Mouse (Mus musculus) midbrain, embryonic 11.5 days (tissue): ENCODE data around the gene Dync2h1. TPM values are rescaled to one million over a fixed set of nuclear protein-coding genes. Genes with fewer than 3 reads are reported as not detected.

Experiments
- ATAC-seq: fragments of 200-750 bp; cut with Nextera tagmentation; 2 replicates; pipeline ENCODE4 v1.8.0; 2017; ENCODE audit warnings: moderate TSS enrichment, moderate library complexity; ENCODE audit not compliant: low FRiP score
- DNase-seq: peaks from one replicate; pipeline ENCODE4 v3.0.0; 2015; ENCODE audit warnings: low spot score; ENCODE audit errors: missing footprints
- H3K27ac ChIP-seq: fragments of 300-500 bp; sonication (generic); 2 replicates; pipeline ENCODE4 v1.5.1; 2014; ENCODE audit warnings: low read depth, low read length
- H3K27me3 ChIP-seq: fragments of 300-500 bp; sonication (generic); 2 replicates; pipeline ENCODE4 v1.6.1; 2014; ENCODE audit warnings: mild to moderate bottlenecking, low read length, moderate library complexity, mixed read lengths; ENCODE audit not compliant: control insufficient read depth, insufficient read depth
- H3K36me3 ChIP-seq: fragments of 300-500 bp; sonication (generic); 2 replicates; pipeline ENCODE4 v1.6.1; 2014; ENCODE audit warnings: mild to moderate bottlenecking, low read length, moderate library complexity, mixed read lengths; ENCODE audit not compliant: control insufficient read depth, insufficient read depth
- H3K4me1 ChIP-seq: fragments of 300-500 bp; sonication (generic); 2 replicates; pipeline ENCODE4 v1.6.1; 2014; ENCODE audit warnings: low read length; ENCODE audit not compliant: control insufficient read depth, insufficient read depth
- H3K4me2 ChIP-seq: fragments of 300-500 bp; sonication (generic); 2 replicates; pipeline ENCODE4 v1.6.1; 2014; ENCODE audit warnings: mild to moderate bottlenecking, moderate library complexity
- H3K4me3 ChIP-seq: fragments of 300-500 bp; sonication (generic); 2 replicates; pipeline ENCODE4 v1.5.1; 2014; ENCODE audit warnings: low read depth, low read length
- H3K9ac ChIP-seq: fragments of 300-500 bp; sonication (generic); 2 replicates; pipeline ENCODE4 v1.6.1; 2014; ENCODE audit warnings: low read length
- H3K9me3 ChIP-seq: fragments of 300-500 bp; sonication (generic); 2 replicates; pipeline ENCODE4 v1.6.1; 2016; ENCODE audit warnings: low read length; ENCODE audit not compliant: control insufficient read depth
- WGBS: fragments of 180-500 bp; shearing (Covaris S2); extraction: QIAGEN DNeasy Blood & Tissue Kit; methylation state at CpG from one replicate; pipeline ENCODE4 v1.1.7; 2014; 5-methylcytosine and 5-hydroxymethylcytosine counted together
- polyA plus RNA-seq: library from polyadenylated mRNA; unstranded; fragments of >200 nt; fragmentation: Nextera tagmentation; extraction: Ambion mirVana; gene quantifications from 2 replicates; pipeline ENCODE4 v1.2.1, GENCODE M21; 2014

Dync2h1 gene
- polyA plus RNA-seq, 1 experiment from 2014 or later = 29.6 TPM

DNA sequence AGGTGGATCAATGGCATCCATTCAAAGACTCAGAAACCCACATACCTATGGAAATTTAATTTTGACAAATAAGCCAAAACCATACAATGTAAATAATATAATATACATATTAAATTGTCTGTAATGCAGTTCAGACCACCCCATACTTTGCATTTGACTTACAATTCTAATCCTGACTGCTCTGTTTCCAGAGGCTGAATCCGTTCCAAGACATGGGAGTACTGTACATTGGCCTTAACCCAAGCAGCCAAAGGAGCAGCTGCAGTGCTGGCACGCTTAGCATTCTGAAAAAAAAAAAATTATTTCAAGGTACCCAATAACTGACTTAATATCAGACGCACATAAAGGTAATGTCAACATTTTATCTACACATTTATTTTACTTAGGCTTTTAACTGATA is 113.4 kb downstream of the Dync2h1 start:
- Histone ChIP-seq H3K36me3 (no peaks in the 10 kb centered on the region; the same call in 1 of the 2 replicates), H3K27ac (no peak overlapping the region), H3K4me1 (no peaks in the 10 kb centered on the region), H3K4me3 (no peak overlapping the region), H3K4me2 (no peak overlapping the region), H3K9me3 (no peaks in the 10 kb centered on the region), H3K9ac (no peak overlapping the region), H3K27me3 (no peaks in the 10 kb centered on the region)
- ATAC-seq = no peak
- WGBS = 89% methylated on average over 3 of the region's 3 CpGs
- DNase-seq = peak; percentile 75

DNA sequence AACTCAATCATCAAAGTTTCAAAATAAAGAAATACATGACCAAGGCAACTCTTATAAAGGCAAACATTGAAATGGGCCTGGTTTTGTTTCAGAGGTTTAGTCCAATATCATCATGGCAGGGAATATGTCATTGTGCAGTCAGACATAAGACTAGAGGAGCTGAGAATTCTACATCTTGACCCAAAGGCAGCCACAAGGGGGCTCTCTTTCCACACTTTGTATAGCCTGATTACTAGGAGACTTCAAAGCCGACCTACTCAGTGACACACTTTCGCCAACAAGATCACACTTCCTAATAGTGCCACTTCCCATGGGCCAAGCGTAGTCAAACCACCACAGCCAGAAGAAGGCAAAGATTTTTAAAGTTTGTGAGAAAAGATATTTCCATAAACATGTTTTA is 133.7 kb downstream of the Dync2h1 start:
- WGBS = 88% methylated on average over 3 of the region's 3 CpGs
- Histone ChIP-seq H3K9me3 (no peaks in the 10 kb centered on the region), H3K4me1 (no peaks in the 10 kb centered on the region), H3K4me3 (no peak overlapping the region), H3K36me3 (no peaks in the 10 kb centered on the region; the same call in 1 of the 2 replicates), H3K27me3 (no peaks in the 10 kb centered on the region), H3K27ac (no peak overlapping the region), H3K4me2 (no peak overlapping the region), H3K9ac (no peak overlapping the region)
- no peak for DNase-seq
- no peak; the same call in 1 of the 2 replicates for ATAC-seq

- Histone ChIP-seq H3K4me2 (no peak overlapping the region), H3K9ac (no peak overlapping the region), H3K9me3 (no peaks in the 10 kb centered on the region), H3K4me3 (no peak overlapping the region), H3K36me3 (peaks cover 7% of the 10 kb centered on the region; the same call in 1 of the 2 replicates), H3K27ac (no peak overlapping the region), H3K4me1 (no peaks in the 10 kb centered on the region), H3K27me3 (no peaks in the 10 kb centered on the region)
- WGBS = 94% methylated on average over 5 of the region's 5 CpGs
- ATAC-seq (no peak), DNase-seq (no peak)
Measured at GRCm38 (mm10) chr9:7042635-7043273, 141.5 kb downstream of the Dync2h1 start.

GRCm38 (mm10) chr9:7041231-7041630 is 143.0 kb downstream of the Dync2h1 start:
- Histone ChIP-seq H3K4me3 (no peak overlapping the region), H3K4me1 (no peaks in the 10 kb centered on the region), H3K4me2 (no peak overlapping the region), H3K27ac (no peak overlapping the region), H3K9ac (no peak overlapping the region), H3K9me3 (no peaks in the 10 kb centered on the region), H3K27me3 (no peaks in the 10 kb centered on the region), H3K36me3 (peaks cover 7% of the 10 kb centered on the region; the same call in 1 of the 2 replicates)
- 91% methylated on average over 5 of the region's 5 CpGs for WGBS
- DNase-seq (no peak), ATAC-seq (no peak)

DNA sequence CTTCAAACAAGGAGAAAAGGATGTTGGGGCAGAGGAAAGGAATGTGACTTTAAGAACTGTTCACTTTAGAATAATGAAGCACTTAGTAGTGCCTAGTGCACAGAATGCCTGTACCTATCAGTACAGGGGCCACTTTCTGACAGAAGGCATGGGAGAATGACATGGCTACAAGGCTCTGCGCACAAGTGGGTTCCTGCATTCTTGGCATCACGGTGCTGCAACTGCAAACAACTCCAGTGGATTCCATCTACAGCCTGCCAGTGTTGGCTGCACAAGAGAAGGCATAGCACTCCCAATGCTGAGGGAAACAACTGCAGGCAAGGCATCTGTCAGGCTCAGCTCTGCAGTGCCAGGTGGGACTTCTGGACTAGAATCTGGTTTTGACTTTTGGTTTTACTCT is 151.7 kb downstream of the Dync2h1 start:
- Histone ChIP-seq H3K27me3 (no peaks in the 10 kb centered on the region), H3K4me1 (no peaks in the 10 kb centered on the region), H3K4me3 (no peak overlapping the region), H3K36me3 (no peaks in the 10 kb centered on the region), H3K9ac (no peak overlapping the region), H3K27ac (no peak overlapping the region), H3K9me3 (no peaks in the 10 kb centered on the region), H3K4me2 (no peak overlapping the region)
- DNase-seq (no peak), ATAC-seq (no peak)
- 93% methylated on average over 2 of the region's 2 CpGs for WGBS

DNA sequence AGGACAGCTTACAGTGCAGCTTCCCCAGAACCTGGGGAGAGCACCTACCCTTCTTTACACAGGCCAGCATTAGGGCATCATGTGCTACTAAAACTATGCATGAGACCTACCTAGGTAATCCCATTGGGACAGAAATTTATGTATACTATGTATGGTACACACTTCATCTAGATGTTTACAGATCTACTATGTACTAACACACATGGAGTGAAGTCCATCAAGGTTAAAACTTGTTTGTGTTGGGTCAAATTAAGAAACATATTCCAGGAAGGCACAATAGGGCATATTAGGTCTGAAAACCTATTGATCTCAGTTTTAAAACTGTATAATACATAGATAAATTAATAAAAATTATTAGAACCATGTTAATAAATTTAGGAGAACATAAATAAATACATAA is 168.6 kb downstream of the Dync2h1 start:
- Histone ChIP-seq H3K9ac (no peak overlapping the region), H3K4me3 (no peak overlapping the region), H3K4me1 (no peaks in the 10 kb centered on the region), H3K9me3 (no peaks in the 10 kb centered on the region), H3K27ac (no peak overlapping the region), H3K27me3 (no peaks in the 10 kb centered on the region), H3K4me2 (no peak overlapping the region), H3K36me3 (no peaks in the 10 kb centered on the region)
- no peak for DNase-seq
- ATAC-seq = no peak

DNA sequence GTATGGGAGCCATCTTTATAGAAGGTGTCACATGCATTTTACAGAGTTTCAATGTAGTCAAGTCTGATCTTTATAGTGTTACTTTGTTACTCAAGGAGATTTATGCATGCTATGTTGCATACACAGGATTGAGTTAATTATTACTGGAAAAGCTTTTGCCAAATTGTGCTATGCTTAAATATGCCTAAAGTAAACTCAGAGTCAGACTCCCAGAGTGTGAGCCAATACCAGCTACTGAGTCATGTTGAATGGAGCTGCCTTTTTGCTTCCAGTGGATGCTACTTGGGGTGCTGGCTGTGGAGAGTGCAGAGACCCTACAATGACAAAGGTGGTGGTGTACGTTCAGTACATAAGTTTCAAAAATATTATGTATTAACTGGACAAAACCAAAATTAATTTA is 169.5 kb downstream of the Dync2h1 start:
- WGBS = 87% methylated on average over 1 of the region's 1 CpGs
- Histone ChIP-seq H3K27ac (no peak overlapping the region), H3K4me2 (no peak overlapping the region), H3K4me1 (no peaks in the 10 kb centered on the region), H3K9ac (no peak overlapping the region), H3K4me3 (no peak overlapping the region), H3K9me3 (no peaks in the 10 kb centered on the region), H3K27me3 (no peaks in the 10 kb centered on the region), H3K36me3 (no peaks in the 10 kb centered on the region)
- DNase-seq = no peak
- ATAC-seq = no peak

DNA sequence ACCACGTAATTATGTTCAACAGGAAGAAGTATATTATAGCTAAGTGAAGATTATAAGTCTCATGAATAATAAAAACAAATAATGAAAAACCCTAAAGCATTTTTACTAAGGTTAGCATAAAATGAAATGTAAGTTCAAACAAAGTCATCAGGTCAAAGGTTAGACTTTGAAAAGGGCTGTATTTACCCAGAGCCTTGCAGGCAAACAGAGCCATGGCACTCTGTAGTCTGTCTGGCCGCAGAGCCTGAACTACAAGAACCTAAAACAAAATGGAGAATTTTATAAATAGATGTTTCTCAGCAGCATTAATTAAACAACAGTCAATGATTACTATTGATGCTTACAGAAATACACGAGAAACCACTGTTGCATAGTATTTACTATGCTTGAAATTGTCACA is 174.5 kb downstream of the Dync2h1 start:
- WGBS = 73% methylated on average over 3 of the region's 3 CpGs
- H3K27ac ChIP-seq = no peak overlapping the region
- no peaks in the 10 kb centered on the region for H3K36me3 ChIP-seq
- H3K27me3 ChIP-seq = no peaks in the 10 kb centered on the region
- DNase-seq (no peak), ATAC-seq (peak; percentile 76)
- H3K4me1 ChIP-seq = no peaks in the 10 kb centered on the region
- H3K9me3 ChIP-seq = no peaks in the 10 kb centered on the region
- H3K4me2 ChIP-seq = no peak overlapping the region
- H3K9ac ChIP-seq = no peak overlapping the region
- no peak overlapping the region for H3K4me3 ChIP-seq

GRCm38 (mm10) chr9:6994865-6995264 is 189.4 kb downstream of the Dync2h1 start:
- WGBS = 61% methylated on average over 2 of the region's 2 CpGs
- H3K36me3 ChIP-seq = no peaks in the 10 kb centered on the region
- H3K4me3 ChIP-seq = no peak overlapping the region

More at GRCm38 (mm10) chr9:6994865-6995264, 189.4 kb downstream of the Dync2h1 start:
- no peak overlapping the region for H3K9ac ChIP-seq
- no peaks in the 10 kb centered on the region for H3K27me3 ChIP-seq
- H3K9me3 ChIP-seq = no peaks in the 10 kb centered on the region
- ATAC-seq (no peak), DNase-seq (no peak)
- no peaks in the 10 kb centered on the region for H3K4me1 ChIP-seq
- no peak overlapping the region for H3K27ac ChIP-seq
- H3K4me2 ChIP-seq = no peak overlapping the region
